Comparison of ENCODE assay signal across 9 mouse cellular contexts in the genomic region with DNA sequence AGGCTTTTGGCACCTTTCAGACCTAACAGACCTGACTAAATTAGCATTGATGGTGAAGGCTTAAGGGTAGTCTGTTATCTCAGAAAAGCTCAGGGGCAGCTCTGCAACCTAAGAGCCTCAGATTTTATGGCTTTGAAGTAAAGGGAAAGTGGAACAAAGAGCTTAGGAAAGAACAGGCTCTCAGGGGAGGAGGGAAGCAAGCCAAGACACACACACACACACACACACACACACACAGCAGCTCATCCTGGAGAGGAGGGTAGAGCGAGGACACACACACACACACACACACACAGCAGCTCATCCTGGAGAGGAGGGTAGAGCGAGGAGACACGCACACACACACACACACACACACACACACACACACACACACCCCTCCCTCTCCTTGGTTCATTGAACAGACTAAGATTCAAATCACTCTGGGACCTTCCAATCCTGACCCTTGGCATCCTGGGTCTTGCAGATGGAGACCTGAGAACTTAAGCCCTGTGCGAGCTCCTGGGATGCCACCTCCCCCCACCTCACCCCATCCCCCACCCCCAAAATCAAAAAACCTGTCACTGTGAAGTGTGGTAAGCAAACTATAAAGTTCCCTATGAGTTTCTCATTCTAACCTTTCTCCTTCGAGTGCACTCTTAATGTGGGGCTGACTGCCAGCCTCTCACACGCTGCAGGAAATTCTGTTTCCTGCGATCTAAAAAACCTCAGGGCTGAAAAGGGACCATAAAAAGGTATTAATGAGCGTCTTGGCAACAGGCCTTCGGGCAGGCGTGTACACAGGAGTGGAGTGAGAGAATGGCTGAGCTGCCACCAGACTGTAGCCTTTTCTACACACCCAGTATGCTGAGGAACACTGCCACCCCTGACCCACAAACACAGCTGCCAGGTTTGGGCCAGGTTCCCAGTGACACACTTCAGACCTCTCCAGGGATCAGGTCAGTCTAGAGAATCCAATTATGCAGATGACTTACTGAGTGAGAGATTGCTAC. TPM values are rescaled to one million over a fixed set of nuclear protein-coding genes. Genes with fewer than 3 reads are reported as not detected.
DNase-seq lines count a peak whose midpoint lies in the region; ATAC-seq lines count a peak whose summit lies in the region.
"Had no signal": no experiment of that assay in that cellular context is flagged by ENCODE, and none has a peak within 500 bp of the region (broad histone marks: within the 10 kb centered on the region; RNA-seq: fewer than 3 reads in every experiment).

No protein-coding gene starts in this region.

- peak overlapping the region; percentile 19; the same call in 1 of the 2 replicates for H3K4me2 ChIP-seq in limb, embryonic 13.5 days (replicated peaks)
- H3K4me2 ChIP-seq: liver, embryonic 13.5 days had no signal

- no peaks in the 10 kb centered on the region for H3K9me3 ChIP-seq in megakaryocyte, embryonic 14.5 days
- no peaks in the 10 kb centered on the region for H3K9me3 ChIP-seq in limb, embryonic 13.5 days
- H3K9me3 ChIP-seq: liver, embryonic 13.5 days had no signal

- 21% methylated on average over 10 of the region's 10 CpGs for WGBS in limb, embryonic 13.5 days

- peak overlapping the region; percentile 7 for H3K4me3 ChIP-seq in megakaryocyte, embryonic 14.5 days (replicated peaks)
- H3K4me3 ChIP-seq in limb, embryonic 13.5 days: no peak overlapping the region
- H3K4me3 ChIP-seq: liver, embryonic 13.5 days had no signal

- H3K27ac ChIP-seq in limb, embryonic 13.5 days: peak overlapping the region; percentile 39; the same call in 1 of the 2 replicates
- H3K27ac ChIP-seq: liver, embryonic 13.5 days had no signal

- H3K9ac ChIP-seq in limb, embryonic 13.5 days: peak overlapping the region; percentile 55; the same call in 1 of the 2 replicates
- H3K9ac ChIP-seq: liver, embryonic 13.5 days had no signal

- peaks cover 80% of the 10 kb centered on the region for H3K4me1 ChIP-seq in megakaryocyte, embryonic 14.5 days
- peaks cover 26% of the 10 kb centered on the region for H3K4me1 ChIP-seq in limb, embryonic 13.5 days

- DNase-seq in embryo, embryonic 10.5 days (ENCODE audit: low spot score): peak; percentile 25
- DNase-seq in retina, postnatal 1 day: peak; percentile 57
- DNase-seq in layer of hippocampus, adult 18-20 months (ENCODE audit: low spot score in 2 of 2): no peak
- no peak for DNase-seq in spleen, postnatal 36 days (ENCODE audit: low spot score in 2 of 2)
- DNase-seq: liver, embryonic 13.5 days had no signal

- H3K27me3 ChIP-seq in megakaryocyte, embryonic 14.5 days (replicated peaks): no peaks in the 10 kb centered on the region
- H3K27me3 ChIP-seq in limb, embryonic 13.5 days: peaks cover 48% of the 10 kb centered on the region
- H3K27me3 ChIP-seq: liver, embryonic 13.5 days had no signal

- no peak for ATAC-seq in megakaryocyte, adult 5-6 weeks (ENCODE audit: poor library complexity, severe bottlenecking)
- ATAC-seq in hematopoietic stem cell, adult 5-6 weeks (replicated peaks in 1 of 2; ENCODE audit: insufficient read depth in 1 of 2, low FRiP score in 2 of 2, low TSS enrichment in 1 of 2, low read depth in 1 of 2, poor library complexity in 2 of 2, severe bottlenecking in 2 of 2): peak; percentile 72 to 76
- peak; percentile 55 for ATAC-seq in limb, embryonic 13.5 days (ENCODE audit: low FRiP score, low read depth)

- H3K36me3 ChIP-seq in megakaryocyte, embryonic 14.5 days (replicated peaks; ENCODE audit: low read length): peaks cover 91% of the 10 kb centered on the region
- peaks cover 60% of the 10 kb centered on the region for H3K36me3 ChIP-seq in limb, embryonic 13.5 days

RNA-seq across cellular contexts. Expression of gene Dnaaf5, which starts 24.8 kb away (rescaled TPM):
- polyA plus RNA-seq in megakaryocyte, embryonic 14.5 days (2012; ENCODE audit: insufficient read depth, low replicate concordance): 196 and 533 TPM in 2 replicates
- total RNA-seq in megakaryocyte, adult 5-6 weeks (2015): 5.2 and 5.6 TPM in 2 replicates
- 3.3 and 4.1 TPM in 2 replicates for total RNA-seq in megakaryocyte, adult 5-6 weeks (2017)
- 6.6 and 11.4 TPM in 2 replicates for total RNA-seq in hematopoietic stem cell, adult 5-6 weeks (2017)
- 4.4 and 4.7 TPM in 2 replicates for polyA plus RNA-seq in limb, embryonic 13.5 days (2015; fragmentation: Nextera tagmentation; extraction: Ambion mirVana)
- 1 to 10 TPM; 7.0 to 9.0 TPM for total RNA-seq in layer of hippocampus, adult 18-20 months (2021)

RNA-seq across cellular contexts. Expression of gene Prkar1b, which starts 25.1 kb away (rescaled TPM):
- 1.4 TPM in 1 of 2 replicates, not detected in the other for polyA plus RNA-seq in megakaryocyte, embryonic 14.5 days (2012; ENCODE audit: insufficient read depth, low replicate concordance)
- total RNA-seq in megakaryocyte, adult 5-6 weeks (2015): 0.27 and 0.60 TPM in 2 replicates
- 0.04 and 0.48 TPM in 2 replicates for total RNA-seq in megakaryocyte, adult 5-6 weeks (2017)
- total RNA-seq in hematopoietic stem cell, adult 5-6 weeks (2017): 0.13 TPM in 1 of 2 replicates, not detected in the other
- 20.1 and 25.4 TPM in 2 replicates for polyA plus RNA-seq in limb, embryonic 13.5 days (2015; fragmentation: Nextera tagmentation; extraction: Ambion mirVana)
- total RNA-seq in layer of hippocampus, adult 18-20 months (2021): 100 to 1,000 TPM; 435 to 459 TPM

RNA-seq across cellular contexts. Expression of gene Sun1, which starts 25.6 kb away (rescaled TPM):
- 1.5 and 3.4 TPM in 2 replicates for polyA plus RNA-seq in megakaryocyte, embryonic 14.5 days (2012; ENCODE audit: insufficient read depth, low replicate concordance)
- 40.8 and 44.1 TPM in 2 replicates for total RNA-seq in megakaryocyte, adult 5-6 weeks (2015)
- 67.0 and 72.5 TPM in 2 replicates for total RNA-seq in megakaryocyte, adult 5-6 weeks (2017)
- total RNA-seq in hematopoietic stem cell, adult 5-6 weeks (2017): 39.6 and 42.5 TPM in 2 replicates
- 48.7 and 51.1 TPM in 2 replicates for polyA plus RNA-seq in limb, embryonic 13.5 days (2015; fragmentation: Nextera tagmentation; extraction: Ambion mirVana)
- total RNA-seq in layer of hippocampus, adult 18-20 months (2021): 10 to 100 TPM; 80.3 to 86.3 TPM

Comparison
In these comparisons a context has a peak if more than half of its experiments do, and no peak if none do; other contexts are left out.
1. DNase-seq: peak in embryo, embryonic 10.5 days (single experiment) and retina, postnatal 1 day (single experiment); none in layer of hippocampus, adult 18-20 months (0 of 2) and spleen, postnatal 36 days (0 of 2).
2. RNA of gene Prkar1b, which starts 25.1 kb away (total RNA-seq): 435 to 459 TPM in layer of hippocampus, adult 18-20 months; 0.04 to 0.60 TPM in megakaryocyte, adult 5-6 weeks and 0.13 TPM in hematopoietic stem cell, adult 5-6 weeks; every median in the first group is over 100 times any median in the second.